Mouse (Mus musculus) liver, embryonic 14.5 days (tissue): Measurements from ENCODE around the gene Gnat1.

ENCODE experiments used
- CTCF ChIP-seq: IDR thresholded peaks from 2 replicates; pipeline ENCODE4 v1.5.1; 2016; ENCODE audit warnings: antibody characterized with exemption, low read depth, control low read depth
- EP300 ChIP-seq: IDR thresholded peaks from 2 replicates; pipeline ENCODE4 v1.6.1; 2016; ENCODE audit warnings: antibody characterized with exemption, low read depth

DNA sequence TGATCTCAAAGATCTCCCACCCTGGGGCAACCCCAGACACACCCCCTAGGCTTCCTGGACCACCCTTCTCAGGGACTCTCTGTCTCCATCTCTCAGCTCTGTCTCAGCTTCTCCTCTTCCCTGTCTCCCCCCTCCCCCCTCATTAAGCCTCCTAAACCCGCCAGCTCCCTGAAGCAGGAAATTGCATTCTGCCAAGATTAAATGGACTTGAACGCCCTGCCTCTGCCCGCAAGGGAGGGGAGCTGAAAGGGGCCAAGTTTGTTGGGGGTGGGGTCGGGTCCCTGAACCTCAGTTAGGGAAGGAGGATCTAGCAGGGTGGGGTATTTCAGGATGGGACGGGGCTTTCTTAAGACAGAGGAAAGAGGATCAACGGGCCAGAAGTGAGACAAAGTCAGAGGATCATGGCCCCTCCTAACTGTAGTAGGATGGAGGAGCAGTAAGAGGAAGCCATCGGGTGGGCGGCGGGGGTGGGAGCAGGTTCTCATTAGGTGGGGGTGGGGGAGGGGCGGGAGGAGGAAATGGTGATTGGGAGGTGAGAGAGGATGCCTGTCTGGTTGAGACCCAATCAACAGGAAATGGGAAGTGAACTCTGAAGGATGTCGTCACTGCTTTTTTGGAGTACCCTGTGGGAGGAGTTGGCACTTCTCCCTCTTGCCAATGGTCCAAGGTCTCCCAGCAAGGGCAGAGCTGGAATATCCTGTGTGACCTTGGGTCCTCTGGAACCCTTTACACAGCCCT lies 44.5 kb upstream of the Gnat1 start:
- no peak for TF ChIP-seq CTCF
- TF ChIP-seq EP300, result no peak
